Mouse (Mus musculus): ENCODE measurements around the gene Nemf. TPM values are rescaled to one million over a fixed set of nuclear protein-coding genes. Genes with fewer than 3 reads are reported as not detected.
"Not testable (repeated sequence)": the region's sequence is repeated elsewhere in the genome, so short reads cannot be mapped to it uniquely, and the experiment has no call there.

Nemf gene
- polyA plus RNA-seq, 1 experiment from 2014 or later = 41.9 TPM

DNA sequence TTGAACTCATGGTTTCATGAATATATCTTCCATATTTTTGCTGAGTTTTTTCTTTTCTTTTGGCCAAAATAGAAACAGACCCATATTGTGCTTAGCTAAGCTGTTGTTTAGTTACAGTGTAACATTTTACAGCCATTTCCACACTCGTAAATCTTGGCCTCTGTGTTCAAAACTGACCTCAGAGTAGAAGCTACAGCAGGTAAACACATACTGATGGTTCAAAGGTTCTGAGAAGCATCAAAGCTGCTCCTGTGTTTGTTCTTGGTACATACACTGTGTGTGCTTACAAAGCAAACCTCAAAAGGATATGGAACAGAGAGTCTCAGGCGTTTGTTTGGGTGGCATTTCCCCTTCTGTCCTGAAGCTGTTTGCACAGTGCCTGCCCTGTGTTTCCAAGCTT, 10.6 kb upstream of the Nemf start:
- H3K36me3 ChIP-seq (ENCODE audit: control insufficient read depth, insufficient read depth) = no peaks in the 10 kb centered on the region
- no peak overlapping the region for H3K4me2 ChIP-seq (replicated peaks; ENCODE audit: low read depth)
- H3K9ac ChIP-seq (ENCODE audit: low read depth, low read length) = no peak overlapping the region
- no peak overlapping the region; the same call in 1 of the 2 replicates for H3K27ac ChIP-seq (ENCODE audit: low read depth, low read length)
- no peaks in the 10 kb centered on the region for H3K9me3 ChIP-seq (ENCODE audit: control insufficient read depth)
- 30% methylated on average over 2 of the region's 2 CpGs for WGBS
- ATAC-seq = peak; percentile 5
- H3K4me1 ChIP-seq (replicated peaks; ENCODE audit: control insufficient read depth, insufficient read depth, low read length) = 0 out of 2 replicates have a peak, but pooled peaks cover 4% of the 10 kb centered on the region
- no peak overlapping the region for H3K4me3 ChIP-seq (ENCODE audit: low read depth, low read length)
- H3K27me3 ChIP-seq (replicated peaks; ENCODE audit: control insufficient read depth, insufficient read depth, low read length) = no peaks in the 10 kb centered on the region
- TF ChIP-seq CTCF (IDR thresholded peaks at IDR 0.05; ENCODE audit: low read depth) = no peak

GRCm38 (mm10) chr12:69366424-69366823, 9.5 kb upstream of the Nemf start:
- H3K9ac ChIP-seq (ENCODE audit: low read depth, low read length) = no peak overlapping the region
- peak; percentile 45 for TF ChIP-seq CTCF (IDR thresholded peaks at IDR 0.05; ENCODE audit: low read depth)
- H3K4me2 ChIP-seq (replicated peaks; ENCODE audit: low read depth) = no peak overlapping the region
- H3K9me3 ChIP-seq (ENCODE audit: control insufficient read depth) = no peaks in the 10 kb centered on the region
- no peak overlapping the region for H3K4me3 ChIP-seq (ENCODE audit: low read depth, low read length)
- no peak for ATAC-seq
- 0 out of 2 replicates have a peak, but pooled peaks cover 4% of the 10 kb centered on the region for H3K4me1 ChIP-seq (replicated peaks; ENCODE audit: control insufficient read depth, insufficient read depth, low read length)
- no peaks in the 10 kb centered on the region for H3K36me3 ChIP-seq (ENCODE audit: control insufficient read depth, insufficient read depth)
- no peak overlapping the region for H3K27ac ChIP-seq (ENCODE audit: low read depth, low read length)
- H3K27me3 ChIP-seq (replicated peaks; ENCODE audit: control insufficient read depth, insufficient read depth, low read length) = no peaks in the 10 kb centered on the region

GRCm38 (mm10) chr12:69365757-69366156, 8.8 kb upstream of the Nemf start:
- no peak for TF ChIP-seq CTCF (IDR thresholded peaks at IDR 0.05; ENCODE audit: low read depth)
- H3K4me1 ChIP-seq (replicated peaks; ENCODE audit: control insufficient read depth, insufficient read depth, low read length) = 0 out of 2 replicates have a peak, but pooled peaks cover 2% of the 10 kb centered on the region
- no peak overlapping the region for H3K9ac ChIP-seq (ENCODE audit: low read depth, low read length)
- no peaks in the 10 kb centered on the region for H3K36me3 ChIP-seq (ENCODE audit: control insufficient read depth, insufficient read depth)
- no peak overlapping the region for H3K4me2 ChIP-seq (replicated peaks; ENCODE audit: low read depth)
- no peak for ATAC-seq
- H3K4me3 ChIP-seq (ENCODE audit: low read depth, low read length) = no peak overlapping the region
- no peak overlapping the region for H3K27ac ChIP-seq (ENCODE audit: low read depth, low read length)
- no peaks in the 10 kb centered on the region for H3K27me3 ChIP-seq (replicated peaks; ENCODE audit: control insufficient read depth, insufficient read depth, low read length)
- H3K9me3 ChIP-seq (ENCODE audit: control insufficient read depth) = no peaks in the 10 kb centered on the region
- 87% methylated on average over 7 of the region's 7 CpGs for WGBS

DNA sequence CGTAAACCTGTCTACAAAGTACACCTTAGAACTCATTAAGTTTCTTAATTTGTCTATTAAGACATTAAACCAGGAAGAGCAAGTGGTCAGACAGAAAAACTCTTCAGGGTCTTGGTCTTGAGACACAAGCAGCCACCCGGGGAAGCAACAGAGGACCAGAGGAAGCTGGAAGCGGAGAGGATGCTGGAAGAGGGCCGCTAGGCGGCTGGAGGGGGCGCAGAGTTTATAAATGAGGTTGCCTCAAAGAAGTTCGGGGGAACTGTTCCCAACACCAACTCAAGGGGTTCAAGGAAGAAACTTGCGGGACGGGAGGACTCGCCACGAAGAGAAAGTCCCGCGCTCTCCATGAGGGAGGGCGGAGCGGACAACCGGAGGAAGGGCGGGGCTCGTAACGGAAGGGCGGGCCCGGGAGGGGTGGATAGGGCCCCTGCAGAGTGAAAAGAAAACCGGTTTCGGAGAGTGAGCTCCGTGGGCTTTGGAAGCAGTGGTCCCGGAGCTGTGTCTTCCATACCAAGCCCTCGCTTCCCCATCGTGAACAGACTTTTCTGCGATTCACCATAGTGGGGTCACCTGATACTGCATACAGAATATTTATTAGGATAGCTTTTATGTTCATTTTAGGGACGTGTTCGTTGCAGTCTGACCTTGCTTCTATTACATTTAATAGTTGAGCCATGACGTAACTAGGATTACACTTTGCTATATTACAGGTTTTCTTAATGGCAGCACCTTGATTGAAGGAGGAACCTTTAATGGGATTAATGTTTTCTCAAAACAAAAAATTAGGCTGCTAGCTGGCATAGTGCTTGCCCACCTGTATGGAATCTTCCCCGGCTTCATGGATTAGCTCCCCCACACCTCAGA, 7.2 kb upstream of the Nemf start:
- no peaks in the 10 kb centered on the region for H3K9me3 ChIP-seq (ENCODE audit: control insufficient read depth)
- peak overlapping the region; percentile 41; the same call in 1 of the 2 replicates for H3K9ac ChIP-seq (ENCODE audit: low read depth, low read length)
- H3K27ac ChIP-seq (ENCODE audit: low read depth, low read length) = peak overlapping the region; percentile 60; the same call in 1 of the 2 replicates
- H3K4me1 ChIP-seq (replicated peaks; ENCODE audit: control insufficient read depth, insufficient read depth, low read length) = no peaks in the 10 kb centered on the region
- H3K27me3 ChIP-seq (replicated peaks; ENCODE audit: control insufficient read depth, insufficient read depth, low read length) = no peaks in the 10 kb centered on the region
- TF ChIP-seq CTCF (IDR thresholded peaks at IDR 0.05; ENCODE audit: low read depth) = peak; percentile 49
- no peaks in the 10 kb centered on the region for H3K36me3 ChIP-seq (ENCODE audit: control insufficient read depth, insufficient read depth)
- ATAC-seq = peak; percentile 42
- peak overlapping the region; percentile 72 for H3K4me2 ChIP-seq (replicated peaks; ENCODE audit: low read depth)
- WGBS = 3% methylated on average over 32 of the region's 32 CpGs
- H3K4me3 ChIP-seq (ENCODE audit: low read depth, low read length) = peak overlapping the region; percentile 50

GRCm38 (mm10) chr12:69363110-69363509, 6.1 kb upstream of the Nemf start:
- H3K9me3 ChIP-seq (ENCODE audit: control insufficient read depth); H3K4me2 ChIP-seq (replicated peaks; ENCODE audit: low read depth); H3K4me3 ChIP-seq (ENCODE audit: low read depth, low read length); ATAC-seq; H3K4me1 ChIP-seq (replicated peaks; ENCODE audit: control insufficient read depth, insufficient read depth, low read length); H3K27ac ChIP-seq (ENCODE audit: low read depth, low read length); H3K36me3 ChIP-seq (ENCODE audit: control insufficient read depth, insufficient read depth); H3K9ac ChIP-seq (ENCODE audit: low read depth, low read length); H3K27me3 ChIP-seq (replicated peaks; ENCODE audit: control insufficient read depth, insufficient read depth, low read length): not testable (repeated sequence)
- 97% methylated on average over 7 of the region's 7 CpGs for WGBS

- WGBS = 49% methylated on average over 4 of the region's 4 CpGs
- Histone ChIP-seq H3K9ac (ENCODE audit: low read depth, low read length) (no peak overlapping the region), H3K27ac (ENCODE audit: low read depth, low read length) (no peak overlapping the region), H3K4me3 (ENCODE audit: low read depth, low read length) (no peak overlapping the region), H3K27me3 (replicated peaks; ENCODE audit: control insufficient read depth, insufficient read depth, low read length) (no peaks in the 10 kb centered on the region), H3K4me2 (replicated peaks; ENCODE audit: low read depth) (peak overlapping the region; percentile 64), H3K4me1 (replicated peaks; ENCODE audit: control insufficient read depth, insufficient read depth, low read length) (no peaks in the 10 kb centered on the region), H3K36me3 (ENCODE audit: control insufficient read depth, insufficient read depth) (no peaks in the 10 kb centered on the region), H3K9me3 (ENCODE audit: control insufficient read depth) (no peaks in the 10 kb centered on the region)
- no peak for TF ChIP-seq CTCF (IDR thresholded peaks at IDR 0.05; ENCODE audit: low read depth)
- no peak for ATAC-seq
Measured at GRCm38 (mm10) chr12:69362388-69362787, 5.4 kb upstream of the Nemf start.

All from intestine, postnatal 0 days (tissue).